Mouse (Mus musculus) layer of hippocampus, adult 18-20 months (tissue): ENCODE measurements around the gene Haus8. TPM values are rescaled to one million over a fixed set of nuclear protein-coding genes. Genes with fewer than 3 reads are reported as not detected.
"Not testable (repeated sequence)": the region's sequence is repeated elsewhere in the genome, so short reads cannot be mapped to it uniquely, and the experiment has no call there.

Source experiments
- DNase-seq, 2 experiments: peaks; one replicate each; pipeline ENCODE4 v3.0.0; 2022; ENCODE audit warnings: low spot score in 2 of 2
- total RNA-seq, 2 experiments: library from RNA; stranded (reverse); gene quantifications; 2 replicates each; pipeline ENCODE4 v1.2.3; 2021

Gene Haus8
- total RNA-seq, 2 experiments from 2014 or later: 10.8 to 12.7 TPM

GRCm38 (mm10) chr8:71288441-71288949 lies 15.8 kb upstream of the Haus8 start:
- no peak for DNase-seq

GRCm38 (mm10) chr8:71286223-71286622 lies 13.5 kb upstream of the Haus8 start:
- not testable (repeated sequence) for DNase-seq

- DNase-seq: no peak
Observed at GRCm38 (mm10) chr8:71282621-71283020, 9.9 kb upstream of the Haus8 start.

GRCm38 (mm10) chr8:71281731-71282130 lies 9.0 kb upstream of the Haus8 start:
- DNase-seq: peak in 1 of 2 experiments; percentile 19

- not testable (repeated sequence) for DNase-seq
Observed at GRCm38 (mm10) chr8:71279409-71279808, 6.7 kb upstream of the Haus8 start.

- DNase-seq: no peak
Observed at GRCm38 (mm10) chr8:71276166-71276565, 3.4 kb upstream of the Haus8 start.

GRCm38 (mm10) chr8:71274478-71274877 lies 1.7 kb upstream of the Haus8 start:
- DNase-seq: no peak

- peak; percentile 35 to 60 for DNase-seq
Observed at GRCm38 (mm10) chr8:71273151-71273510, 397 bp upstream of the Haus8 start.

GRCm38 (mm10) chr8:71271630-71272029 lies 1.1 kb downstream of the Haus8 start:
- DNase-seq: no peak

GRCm38 (mm10) chr8:71268286-71268685 lies 4.4 kb downstream of the Haus8 start:
- not testable (repeated sequence) for DNase-seq

- no peak for DNase-seq
Observed at GRCm38 (mm10) chr8:71267690-71268089, 5.0 kb downstream of the Haus8 start.

- no peak for DNase-seq
Observed at GRCm38 (mm10) chr8:71261234-71261633, 11.5 kb downstream of the Haus8 start.

- no peak for DNase-seq
Observed at GRCm38 (mm10) chr8:71256545-71257232, 16.0 kb downstream of the Haus8 start.

GRCm38 (mm10) chr8:71248203-71248602 lies 24.5 kb downstream of the Haus8 start:
- no peak for DNase-seq

GRCm38 (mm10) chr8:71242757-71243156 lies 30.0 kb downstream of the Haus8 start:
- no peak for DNase-seq

GRCm38 (mm10) chr8:71224560-71224959 lies 48.2 kb downstream of the Haus8 start:
- no peak for DNase-seq

GRCm38 (mm10) chr8:71214266-71214665 lies 58.5 kb downstream of the Haus8 start:
- not testable (repeated sequence) for DNase-seq

GRCm38 (mm10) chr8:71205541-71205967 lies 67.2 kb downstream of the Haus8 start:
- DNase-seq: peak; percentile 2 to 20

Other genes starting within 250 kb of the Haus8 start
- gene Myo9b, start 220 bp downstream of the Haus8 start, total RNA-seq: 10 to 100 TPM; 29.1 to 32.8 TPM
- gene Use1, start 93.9 kb upstream of the Haus8 start, total RNA-seq: 100 to 1,000 TPM; 111 to 127 TPM
- gene Ocel1, start 98.4 kb upstream of the Haus8 start, total RNA-seq: 10 to 100 TPM; 14.3 to 17.9 TPM
- 10 to 100 TPM; 44.6 to 46.5 TPM for gene Nr2f6, start 109.0 kb upstream of the Haus8 start, total RNA-seq
- gene Ushbp1, start 122.9 kb upstream of the Haus8 start, total RNA-seq: 1 to 10 TPM; 3.3 TPM
- gene Babam1, start 123.9 kb upstream of the Haus8 start, total RNA-seq: 100 to 1,000 TPM in 1 of 2 experiments, 10 to 100 TPM in 1; 94.1 to 103 TPM
- gene Ankle1, start 133.1 kb upstream of the Haus8 start, total RNA-seq: under 1 TPM; 0.22 to 0.25 TPM
- 100 to 1,000 TPM; 287 to 312 TPM for gene Abhd8, start 190.7 kb upstream of the Haus8 start, total RNA-seq
- 10 to 100 TPM; 48.1 to 48.9 TPM for gene Mrpl34, start 192.0 kb upstream of the Haus8 start, total RNA-seq
- gene Dda1, start 196.3 kb upstream of the Haus8 start, total RNA-seq: 10 to 100 TPM; 82.5 to 91.6 TPM
- 10 to 100 TPM; 48.4 to 49.2 TPM for gene Ano8, start 213.0 kb upstream of the Haus8 start, total RNA-seq
- 10 to 100 TPM; 30.4 to 36.1 TPM for gene Gtpbp3, start 215.2 kb upstream of the Haus8 start, total RNA-seq
- gene Plvap, start 238.8 kb upstream of the Haus8 start, total RNA-seq: 1 to 10 TPM; 7.4 to 7.9 TPM